Mouse (Mus musculus) monocyte, adult 59 days (primary cell): Measurements from ENCODE around the gene Morc3. TPM values are rescaled to one million over a fixed set of nuclear protein-coding genes. Genes with fewer than 3 reads are reported as not detected.

Experiments
- total RNA-seq, 2 experiments: library from RNA; stranded (reverse); gene quantifications; one replicate each; pipeline ENCODE4 v1.2.4; 2023

Morc3 gene
- total RNA-seq, result 100 to 1,000 TPM; 114 to 148 TPM

GRCm38 (mm10) chr16:93831627-93832395 lies at the start of gene Morc3:
Morc3 (plus strand) TSS chr16:93832121.

GRCm38 (mm10) chr16:93883423-93884085 lies 51.6 kb downstream of the Morc3 start, which contains the start of gene Chaf1b:
Chaf1b (plus strand) TSS chr16:93883901.

Other genes with a start within 250 kb of the Morc3 start
- 1 to 10 TPM; 5.0 to 8.6 TPM for gene Setd4, start 228.1 kb upstream of the Morc3 start, total RNA-seq
- 10 to 100 TPM; 17.4 to 21.7 TPM for gene Cbr1, start 226.3 kb upstream of the Morc3 start, total RNA-seq
- gene Gm5678, start 204.0 kb upstream of the Morc3 start, total RNA-seq, result 1 to 10 TPM in 1 of 2 experiments, not detected in 1; 2.3 TPM
- gene Cbr3, start 148.9 kb upstream of the Morc3 start, total RNA-seq, result 10 to 100 TPM; 11.6 to 12.0 TPM
- gene Dop1b, start 120.2 kb upstream of the Morc3 start, total RNA-seq, result 10 to 100 TPM; 56.0 to 63.8 TPM
- gene Chaf1b, start 51.8 kb downstream of the Morc3 start, total RNA-seq, result 1 to 10 TPM; 3.8 to 5.6 TPM
- gene Cldn14, start 176.7 kb downstream of the Morc3 start, total RNA-seq, result not detected